Mouse (Mus musculus) monocyte, adult 2 months (primary cell): ENCODE data around the gene Serpina5.
"Not testable (repeated sequence)": the region's sequence is repeated elsewhere in the genome, so short reads cannot be mapped to it uniquely, and the experiment has no call there.

Experiments used
- DNase-seq, 2 experiments: peaks; one replicate each; pipeline ENCODE4 v3.0.0; 2022; ENCODE audit warnings: low spot score in 2 of 2, low read depth in 1 of 2

Gene Serpina5

DNA sequence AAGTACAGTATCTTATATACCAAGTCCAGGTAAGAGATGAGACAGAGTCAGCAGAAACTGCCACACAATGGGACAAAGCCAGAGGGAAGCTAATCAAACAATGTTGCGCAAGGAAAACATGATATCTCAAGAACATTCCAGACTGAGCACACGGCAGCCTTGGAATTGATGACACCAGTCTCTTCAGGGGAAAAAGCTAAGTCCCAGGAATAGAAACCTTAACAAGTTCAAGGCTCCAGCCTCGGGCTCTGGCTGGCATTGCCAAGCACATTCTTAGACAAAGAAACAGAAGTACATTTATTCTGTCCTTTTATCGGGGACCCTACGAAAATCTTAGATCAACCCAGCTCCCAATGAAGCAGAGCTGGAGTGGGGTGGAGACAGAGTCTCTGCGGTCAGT, at the start of gene Serpina5:
Gene Serpina5, plus strand, starts transcription at position 346 of the 400 bp plus-strand sequence.
- DNase-seq = no peak

DNA sequence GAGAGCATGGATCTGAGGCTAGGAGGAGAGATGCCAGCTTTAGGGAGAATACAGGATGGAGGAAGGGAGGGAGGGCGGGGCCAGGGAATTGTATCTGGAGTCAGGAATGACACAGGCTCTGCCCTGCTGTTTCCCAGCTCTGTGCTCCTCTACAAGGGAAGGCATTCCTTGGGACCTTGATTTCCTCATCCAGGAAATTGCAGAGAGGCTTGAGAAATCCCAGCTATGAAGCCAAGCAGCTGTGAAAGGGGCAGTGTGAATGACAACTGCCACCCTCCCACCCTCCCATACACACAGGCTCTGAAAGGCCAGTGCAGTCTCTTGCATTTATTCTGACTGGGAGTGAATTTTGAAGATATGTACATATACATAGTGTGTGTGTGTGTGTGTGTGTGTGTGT, 46.9 kb upstream of the Serpina5 start:
- no peak for DNase-seq

DNA sequence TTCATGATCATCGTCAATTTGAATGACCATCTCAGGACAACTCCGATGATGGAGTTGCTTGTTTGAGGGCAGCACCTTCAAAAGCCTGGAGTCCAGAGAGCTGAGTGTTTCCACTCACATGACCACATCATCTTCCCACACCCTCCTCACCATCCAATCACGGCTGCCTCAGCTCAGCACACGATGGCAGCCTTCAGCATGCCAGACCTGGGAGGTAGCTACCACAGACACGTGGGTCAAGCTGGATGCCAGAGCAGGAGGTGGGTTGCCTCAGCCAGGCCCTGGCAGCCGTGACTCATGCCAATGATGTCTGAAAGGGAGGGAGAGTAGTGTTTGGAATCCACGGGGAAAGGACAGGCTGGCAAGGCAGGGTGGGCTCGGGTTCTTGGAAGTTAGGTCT, 45.2 kb upstream of the Serpina5 start:
- no peak for DNase-seq

DNA sequence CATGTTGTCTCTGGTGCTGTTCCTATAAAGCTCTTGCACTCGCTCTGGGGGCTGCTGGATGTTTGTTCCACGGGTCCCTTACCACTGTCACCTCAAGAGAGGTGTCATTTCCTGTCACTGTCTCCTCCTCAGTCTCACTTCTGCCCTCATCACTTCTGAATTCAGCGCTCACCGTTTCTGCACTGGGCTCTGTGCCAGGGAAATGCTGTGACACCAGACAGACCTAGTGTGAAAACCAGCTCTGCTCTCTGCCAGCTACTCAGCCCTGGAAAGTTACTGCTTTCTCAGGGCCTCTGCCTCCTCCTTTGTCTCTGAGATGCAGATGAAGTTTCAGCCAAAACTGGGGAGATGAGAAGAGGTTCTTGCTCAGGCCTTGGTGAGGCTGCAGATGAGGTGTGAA, 43.9 kb upstream of the Serpina5 start:
- no peak for DNase-seq

DNA sequence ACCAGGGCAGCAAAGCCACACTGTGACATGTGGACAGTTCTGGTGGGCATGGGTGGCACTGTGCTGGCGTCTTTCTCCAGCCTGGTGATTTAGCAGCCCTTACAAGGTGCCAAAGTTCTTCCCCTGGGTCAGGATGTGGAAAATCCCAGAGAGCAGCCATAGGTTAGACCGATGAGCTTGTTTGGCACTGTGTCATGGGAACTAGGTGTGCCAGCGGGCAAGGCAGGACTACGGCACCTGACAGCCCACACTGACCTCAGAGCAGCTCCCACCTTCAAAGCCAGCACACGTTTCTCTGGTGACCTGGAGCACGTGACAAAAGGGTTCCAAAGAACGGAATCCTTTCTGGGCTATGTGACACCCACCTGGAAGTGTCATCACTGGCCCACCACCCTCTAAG, 43.4 kb upstream of the Serpina5 start:
- no peak for DNase-seq

DNA sequence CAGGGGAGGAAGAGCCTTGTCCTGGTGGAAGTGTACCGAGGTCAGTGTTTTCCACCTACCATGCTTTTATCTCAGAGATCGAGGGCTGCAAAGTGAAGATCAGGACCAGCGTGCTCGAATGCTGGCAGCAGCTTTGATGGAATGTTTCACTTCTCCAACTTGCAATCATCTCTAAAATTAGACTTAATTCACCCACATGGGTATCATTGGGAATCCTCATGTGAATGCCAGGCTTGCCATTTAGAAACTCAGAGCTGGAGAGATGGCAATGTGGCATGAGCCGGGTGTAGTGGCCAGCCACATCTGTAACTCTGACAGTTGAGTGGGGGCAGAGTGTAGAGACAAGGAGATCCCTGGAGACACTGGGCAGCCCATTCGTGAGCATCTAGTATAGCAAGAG, 40.8 kb upstream of the Serpina5 start:
- no peak for DNase-seq

DNA sequence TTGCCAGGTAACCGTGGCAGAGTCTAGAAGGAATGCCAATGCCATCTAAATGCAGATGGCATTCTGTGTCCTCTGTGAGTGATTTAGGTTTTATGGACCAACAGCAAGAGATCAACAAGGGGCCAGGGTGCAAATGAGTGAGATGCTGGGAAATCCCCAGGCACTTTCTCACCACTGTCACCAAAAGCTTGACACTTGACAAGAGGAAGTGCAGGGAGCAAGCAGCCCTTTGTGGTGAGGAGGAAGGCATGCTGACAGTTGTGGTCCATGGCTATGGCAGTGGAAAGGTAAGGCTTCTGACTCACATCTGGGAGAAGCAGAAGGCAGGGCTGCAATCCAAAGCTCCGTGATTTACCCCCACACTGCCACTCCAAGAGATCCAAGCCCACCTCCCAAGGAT, 39.1 kb upstream of the Serpina5 start:
- no peak for DNase-seq

DNA sequence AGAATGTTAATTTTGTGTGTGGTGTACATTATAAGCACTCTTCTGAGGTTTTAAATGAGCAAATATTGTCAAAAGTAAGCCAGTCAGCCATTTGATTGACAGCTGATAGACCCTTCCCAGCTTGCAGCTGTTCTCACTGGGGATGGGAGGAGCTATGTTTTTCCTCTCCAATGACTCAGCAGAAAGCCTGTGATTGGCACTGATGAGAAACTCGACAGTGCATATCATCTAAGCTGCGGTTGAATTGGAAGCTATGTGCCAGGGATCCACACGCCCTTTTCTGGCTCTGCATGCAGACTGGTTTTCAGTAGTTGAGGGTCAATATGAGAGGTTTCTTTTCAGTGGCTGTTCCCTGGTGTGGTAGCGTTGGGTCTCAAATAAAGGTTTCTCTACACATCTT, 36.4 kb upstream of the Serpina5 start:
- DNase-seq = no peak

DNA sequence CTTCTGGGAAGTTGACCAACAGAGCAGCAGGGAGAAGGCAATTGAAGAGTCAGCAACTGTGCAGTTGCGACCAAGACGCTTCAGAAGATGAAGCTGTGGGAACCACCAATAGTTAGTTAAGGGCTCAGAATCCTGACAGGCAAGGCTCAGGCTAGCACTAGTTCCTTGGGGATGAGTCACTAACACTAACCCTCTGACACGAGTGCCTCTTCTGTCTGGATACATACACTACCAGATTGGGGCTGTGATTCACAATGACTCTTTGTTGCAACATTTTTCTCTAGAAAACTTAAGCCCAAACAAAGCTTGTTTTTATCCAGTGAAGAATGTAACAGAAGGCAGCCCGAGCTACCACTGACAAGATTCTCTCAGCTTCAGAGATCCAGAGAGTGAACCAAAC, 35.9 kb upstream of the Serpina5 start:
- no peak for DNase-seq

DNA sequence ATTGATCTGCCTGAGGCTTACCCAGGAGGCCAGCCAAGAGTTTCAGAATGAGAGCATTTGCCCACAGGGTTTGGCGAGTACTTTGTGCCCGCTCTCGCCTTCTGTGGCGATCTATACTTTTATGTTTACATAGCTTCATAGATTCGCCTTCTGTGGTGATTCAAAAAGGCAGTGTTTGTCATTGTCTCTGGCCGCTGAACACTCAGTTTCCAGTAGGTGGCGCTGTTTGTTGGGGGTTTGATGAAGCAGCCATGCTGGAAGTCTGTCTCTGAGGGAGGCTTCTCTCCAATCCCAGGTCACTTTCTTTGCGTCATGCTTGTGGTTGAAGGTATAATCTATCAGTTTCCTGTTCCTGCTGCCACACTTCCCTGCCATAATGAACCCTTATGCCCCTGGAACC, 34.7 kb upstream of the Serpina5 start:
- peak; percentile 23 to 29 for DNase-seq

DNA sequence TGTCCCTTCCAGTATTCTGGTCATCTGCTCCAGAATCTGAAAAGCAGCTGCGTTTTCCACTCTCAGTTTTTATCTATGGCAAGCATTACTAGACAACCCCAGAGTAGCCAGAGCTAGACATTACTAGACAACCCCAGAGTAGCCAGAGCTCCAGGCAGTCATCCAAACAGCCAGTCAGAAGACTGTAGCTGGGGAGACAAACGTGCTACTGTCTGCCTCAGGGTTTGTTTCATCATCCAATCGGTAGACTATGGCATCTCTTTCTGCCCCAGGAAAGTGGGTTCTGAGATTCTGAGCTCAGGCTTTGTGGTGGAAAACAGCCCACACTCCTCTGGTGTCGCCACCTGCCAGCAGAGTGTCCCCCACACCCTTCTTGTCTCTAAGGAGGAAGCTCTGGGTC, 33.4 kb upstream of the Serpina5 start:
- DNase-seq = no peak

DNA sequence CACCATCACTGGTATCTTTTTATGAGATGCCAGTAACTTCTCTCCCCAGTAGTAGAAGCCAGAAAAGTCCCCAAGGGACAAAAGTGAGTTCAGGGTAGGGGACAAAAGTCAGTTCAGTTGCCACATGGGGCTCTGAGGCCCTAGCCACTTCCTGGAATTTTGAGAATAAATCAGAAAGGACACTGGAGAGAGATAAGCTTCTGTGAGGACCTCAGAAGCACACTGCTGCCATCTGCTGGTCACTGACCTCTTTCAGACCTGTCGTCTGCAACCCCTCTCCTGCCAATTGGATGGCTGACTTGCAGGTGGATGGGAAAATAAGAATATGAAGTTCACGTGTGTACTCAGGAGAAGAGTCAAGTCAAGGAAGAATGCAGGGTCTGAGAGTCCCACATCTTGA, 31.3 kb upstream of the Serpina5 start:
- no peak for DNase-seq

DNA sequence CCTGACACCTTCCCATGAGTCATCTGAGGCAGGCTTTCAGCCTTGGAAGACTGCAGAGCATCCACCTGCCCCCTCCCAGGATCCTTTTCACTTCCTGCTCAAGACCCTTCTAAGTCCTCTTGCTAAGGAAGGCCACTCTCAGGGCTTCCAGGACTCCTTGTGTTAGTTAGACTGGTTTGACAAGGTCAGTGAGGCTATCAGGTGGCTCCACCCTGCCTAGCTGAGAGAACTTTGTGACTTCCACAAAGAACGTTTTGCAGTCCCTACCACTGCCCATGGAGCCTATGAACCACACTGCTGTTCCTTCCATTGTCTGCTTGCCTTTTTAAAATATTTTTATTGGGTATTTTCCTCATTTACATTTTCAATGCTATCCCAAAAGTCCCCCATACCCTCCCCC, 29.2 kb upstream of the Serpina5 start:
- no peak for DNase-seq

DNA sequence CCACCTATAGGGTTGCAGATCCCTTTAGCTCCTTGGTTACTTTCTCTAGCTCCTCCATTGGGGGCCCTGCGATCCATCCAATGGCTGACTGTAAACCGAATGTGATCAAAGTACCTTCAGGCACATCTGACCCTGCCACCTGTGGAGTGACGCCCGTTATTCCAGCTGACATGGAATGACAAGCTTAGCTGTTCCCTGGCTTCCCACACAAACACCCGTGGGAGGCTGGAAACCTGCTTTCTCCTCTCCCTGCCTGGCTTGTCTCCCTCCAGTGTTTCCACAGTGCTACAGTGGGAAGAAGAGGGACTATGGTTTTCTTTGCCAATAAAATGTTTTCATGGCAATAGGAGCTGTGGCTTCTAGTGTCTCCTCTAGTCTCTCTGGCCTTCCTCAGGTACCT, 28.6 kb upstream of the Serpina5 start:
- DNase-seq = no peak

DNA sequence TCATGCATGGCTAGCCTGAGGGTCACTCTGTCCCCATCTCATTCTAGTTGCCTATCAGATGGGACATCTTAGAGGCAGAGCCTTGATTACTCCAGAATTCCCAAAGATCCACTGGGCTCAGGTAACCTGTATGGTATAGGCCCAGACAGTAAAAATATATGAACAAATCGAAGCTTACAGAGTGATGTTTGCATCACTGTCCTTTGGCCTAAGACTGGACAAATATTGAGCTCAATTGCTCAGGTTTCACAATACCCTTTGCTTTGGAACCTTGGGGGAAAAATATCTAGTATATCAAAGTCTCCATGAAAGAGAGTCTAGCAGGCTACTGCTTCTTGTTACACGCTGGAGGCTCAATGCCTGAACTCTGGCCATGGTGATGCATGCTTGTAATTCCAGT, 10.8 kb upstream of the Serpina5 start:
- no peak for DNase-seq

DNA sequence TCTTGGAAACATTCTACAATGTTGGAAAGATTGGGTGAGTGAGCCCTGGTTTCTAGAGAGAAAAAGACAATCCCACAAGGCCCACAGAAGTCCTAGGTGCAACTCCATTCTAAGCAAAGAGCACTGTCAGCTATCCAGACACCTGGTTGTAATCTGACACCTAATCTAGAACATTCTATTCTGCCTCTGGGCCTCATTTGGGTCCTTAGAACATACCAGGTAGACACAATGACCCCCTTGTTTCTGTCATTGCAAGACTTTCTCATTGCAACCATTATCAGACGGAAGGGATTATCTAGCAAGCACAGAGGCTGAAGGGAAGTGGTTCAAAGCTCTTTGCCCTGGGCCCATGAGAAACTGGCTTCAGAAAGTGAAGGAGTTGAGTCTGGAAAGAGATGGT, 9.6 kb upstream of the Serpina5 start:
- no peak for DNase-seq

DNA sequence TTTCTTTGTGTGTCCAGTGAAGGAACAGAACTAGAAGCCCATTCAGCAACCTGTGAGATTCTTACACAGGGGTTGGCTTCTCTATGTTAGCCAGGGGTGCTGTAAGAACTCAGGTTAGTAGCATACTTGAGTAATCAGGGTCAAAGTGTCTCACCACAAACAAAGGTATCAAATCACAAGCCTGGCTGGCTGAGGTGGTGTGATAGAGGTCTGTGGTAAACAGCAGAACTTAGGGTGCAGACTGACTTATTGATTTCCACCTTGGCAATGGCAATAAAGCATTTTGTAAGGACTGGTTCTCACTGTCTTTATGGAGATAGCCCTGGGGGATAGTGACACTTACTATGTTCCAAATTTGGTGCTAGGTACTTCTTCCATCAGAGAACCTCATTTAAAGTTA, 4.9 kb downstream of the Serpina5 start:
- no peak for DNase-seq

DNA sequence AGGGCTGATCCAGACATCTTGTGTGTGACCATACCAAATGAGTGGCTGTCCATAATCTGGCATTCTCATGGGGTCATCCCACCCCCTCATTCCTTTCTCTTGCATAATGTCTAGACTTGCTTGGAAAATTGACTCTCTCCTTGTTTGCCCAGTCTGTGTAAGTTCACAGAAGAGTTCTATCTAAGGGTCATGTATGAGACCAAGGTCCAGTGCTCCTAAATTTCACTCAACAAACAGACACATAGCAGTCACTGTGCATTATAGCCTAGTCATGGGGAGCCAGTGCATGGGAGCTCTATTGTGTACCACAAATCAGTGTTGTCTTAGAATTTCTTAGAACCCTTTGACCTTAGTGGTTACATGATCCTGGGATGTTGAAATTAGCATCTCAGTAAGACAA, 6.0 kb downstream of the Serpina5 start:
- DNase-seq = no peak

DNA sequence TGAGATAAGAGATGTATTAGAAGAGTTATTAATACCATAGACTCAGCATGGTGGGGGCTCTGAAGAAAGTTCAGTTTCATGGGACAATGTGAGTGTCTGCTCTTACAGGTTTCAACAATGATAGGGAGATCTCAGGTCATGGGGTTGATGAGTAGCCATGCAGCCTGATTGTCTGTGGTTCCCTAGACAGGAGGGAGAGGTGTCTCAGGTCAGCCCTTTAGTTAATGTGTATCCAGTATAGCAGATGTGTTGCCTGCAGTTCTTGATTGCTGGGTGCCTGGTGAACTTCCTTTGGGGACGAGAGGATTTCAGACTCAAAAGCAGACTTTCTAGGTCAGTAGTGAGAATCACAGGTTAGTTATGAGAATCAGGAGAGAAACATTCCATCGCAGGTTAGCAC, 7.6 kb downstream of the Serpina5 start:
- DNase-seq = no peak

DNA sequence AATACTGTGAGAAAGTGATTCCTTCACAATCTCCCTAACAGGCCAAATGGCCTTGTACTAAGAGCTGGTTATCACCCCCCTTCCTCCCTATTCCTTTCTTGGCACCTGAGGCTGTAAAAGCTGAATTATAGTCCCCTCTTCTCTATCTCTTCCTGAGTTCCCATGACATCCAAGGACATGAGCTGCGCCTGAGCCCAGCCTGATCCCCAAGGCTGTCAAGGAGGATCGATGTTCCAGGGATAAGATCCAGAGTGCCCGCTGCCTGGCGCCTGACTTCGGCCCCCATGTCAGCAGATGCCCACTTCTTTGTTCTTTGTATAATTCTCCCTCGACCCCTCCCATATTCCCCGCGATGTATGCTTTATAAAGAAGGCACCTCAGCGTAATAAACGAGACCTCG, 11.4 kb downstream of the Serpina5 start, which contains the start of gene Serpina3a:
Gene Serpina3a, plus strand, starts transcription at position 392 of the 400 bp plus-strand sequence.
- not testable (repeated sequence) for DNase-seq

DNA sequence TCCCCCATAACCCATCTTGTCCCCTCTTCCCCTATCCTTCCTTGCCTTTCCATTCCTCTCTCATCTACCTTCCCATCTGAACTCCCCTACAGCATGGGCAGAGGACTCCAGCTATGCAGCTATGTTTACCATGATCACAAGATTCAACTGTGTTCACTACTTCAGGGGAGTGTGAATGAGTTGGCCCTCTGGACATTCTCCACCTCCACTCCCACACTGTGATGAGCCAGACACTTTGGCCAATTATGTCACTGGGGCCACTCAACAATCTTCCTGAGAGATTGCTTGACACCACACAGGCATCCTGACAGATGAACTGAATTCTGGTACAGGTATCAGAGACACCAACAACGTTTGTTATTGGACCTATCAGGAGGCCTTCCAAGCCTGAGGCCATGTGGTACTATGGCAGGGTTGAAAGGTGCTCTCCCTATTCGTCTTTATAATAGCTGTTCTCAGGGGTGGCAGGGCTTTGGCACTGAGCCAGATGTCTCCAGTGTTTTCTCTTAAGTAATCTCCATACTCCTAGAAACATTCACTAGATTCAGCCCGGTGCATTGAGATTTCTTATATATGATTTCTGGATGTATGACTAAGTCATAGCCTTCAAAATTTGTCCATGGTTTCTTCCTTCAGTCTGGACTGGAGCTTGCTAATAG, 14.1 kb downstream of the Serpina5 start:
- DNase-seq = no peak

DNA sequence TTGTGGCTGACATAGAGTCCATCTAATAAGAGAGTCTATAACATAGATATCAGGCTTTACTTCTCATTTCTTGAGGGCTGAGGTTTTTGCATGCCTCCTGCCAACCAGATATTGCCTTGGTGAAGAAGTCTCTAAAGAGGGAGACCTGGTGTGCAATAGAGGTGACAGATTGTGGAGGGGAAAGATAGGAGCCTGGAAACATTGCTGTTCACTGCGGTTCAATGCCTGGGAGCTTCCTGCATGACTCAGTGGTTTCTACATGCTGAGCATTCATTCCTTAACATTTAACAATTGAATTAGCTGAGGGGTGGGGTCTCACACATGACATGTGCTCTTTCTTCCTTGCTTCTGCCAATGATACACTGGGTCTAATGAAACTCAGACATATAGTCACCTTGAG, 22.2 kb downstream of the Serpina5 start:
- no peak for DNase-seq

DNA sequence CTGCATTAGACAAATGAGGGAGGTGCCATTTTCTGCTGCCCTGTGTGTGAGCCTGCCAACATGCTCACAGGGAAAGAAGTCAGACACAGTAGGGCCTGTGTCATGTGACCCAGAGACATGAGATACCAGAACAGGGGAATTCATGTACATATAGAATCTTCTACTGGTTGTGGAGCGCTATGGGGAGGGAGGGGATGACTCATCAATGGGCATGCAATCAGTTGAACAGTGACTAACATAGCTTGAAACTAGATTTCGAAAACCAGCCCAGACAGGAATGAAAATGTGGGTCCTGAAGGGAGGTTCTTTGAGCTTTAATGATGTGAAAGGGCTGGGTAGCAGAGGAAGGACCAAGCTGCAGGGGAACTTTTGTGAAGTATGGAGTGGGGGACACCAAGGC, 23.1 kb downstream of the Serpina5 start:
- DNase-seq = no peak
